Mouse (Mus musculus): ENCODE measurements around the gene Bod1. TPM values are rescaled to one million over a fixed set of nuclear protein-coding genes. Genes with fewer than 3 reads are reported as not detected.

Bod1 gene
- polyA plus RNA-seq, 1 experiment from 2014 or later: 40.4 TPM

GRCm38 (mm10) chr11:31672170-31672563, 482 bp upstream of the Bod1 start:
- no peak for TF ChIP-seq CTCF (IDR thresholded peaks at IDR 0.05; ENCODE audit: low read depth)
- 0 out of 2 replicates have a peak, but pooled peaks have one; percentile 35 for ATAC-seq
- WGBS: 10% methylated on average over 9 of the region's 9 CpGs
- peak overlapping the region; percentile 90; the same call in 1 of the 2 replicates for H3K9ac ChIP-seq (ENCODE audit: low read depth, low read length)
- no peaks in the 10 kb centered on the region for H3K27me3 ChIP-seq (replicated peaks; ENCODE audit: control insufficient read depth, insufficient read depth, low read length)
- H3K36me3 ChIP-seq (ENCODE audit: control insufficient read depth, insufficient read depth): peaks cover 14% of the 10 kb centered on the region
- no peaks in the 10 kb centered on the region for H3K4me1 ChIP-seq (replicated peaks; ENCODE audit: control insufficient read depth, insufficient read depth, low read length)
- H3K4me3 ChIP-seq (ENCODE audit: low read depth, low read length): peak overlapping the region; percentile 97
- no peaks in the 10 kb centered on the region for H3K9me3 ChIP-seq (ENCODE audit: control insufficient read depth)
- no peak overlapping the region for H3K27ac ChIP-seq (ENCODE audit: low read depth, low read length)
- peak overlapping the region; percentile 77 for H3K4me2 ChIP-seq (replicated peaks; ENCODE audit: low read depth)

- 49% methylated on average over 5 of the region's 5 CpGs for WGBS
- peak; percentile 7; the same call in 1 of the 2 replicates for ATAC-seq
- H3K36me3 ChIP-seq (ENCODE audit: control insufficient read depth, insufficient read depth): peaks cover 28% of the 10 kb centered on the region
- no peaks in the 10 kb centered on the region for H3K4me1 ChIP-seq (replicated peaks; ENCODE audit: control insufficient read depth, insufficient read depth, low read length)
- peak overlapping the region; percentile 77 for H3K4me2 ChIP-seq (replicated peaks; ENCODE audit: low read depth)
- no peak overlapping the region for H3K27ac ChIP-seq (ENCODE audit: low read depth, low read length)
- 0 out of 2 replicates have a peak overlapping the region, but pooled peaks have one; percentile 12 for H3K4me3 ChIP-seq (ENCODE audit: low read depth, low read length)
- H3K27me3 ChIP-seq (replicated peaks; ENCODE audit: control insufficient read depth, insufficient read depth, low read length): no peaks in the 10 kb centered on the region
- H3K9ac ChIP-seq (ENCODE audit: low read depth, low read length): no peak overlapping the region
- no peaks in the 10 kb centered on the region for H3K9me3 ChIP-seq (ENCODE audit: control insufficient read depth)
- no peak for TF ChIP-seq CTCF (IDR thresholded peaks at IDR 0.05; ENCODE audit: low read depth)
Measured at GRCm38 (mm10) chr11:31670468-31670921, 1.2 kb downstream of the Bod1 start.

- Histone ChIP-seq H3K9me3 (ENCODE audit: control insufficient read depth) (no peaks in the 10 kb centered on the region), H3K27me3 (replicated peaks; ENCODE audit: control insufficient read depth, insufficient read depth, low read length) (no peaks in the 10 kb centered on the region), H3K4me2 (replicated peaks; ENCODE audit: low read depth) (no peak overlapping the region), H3K9ac (ENCODE audit: low read depth, low read length) (no peak overlapping the region), H3K4me3 (ENCODE audit: low read depth, low read length) (no peak overlapping the region), H3K4me1 (replicated peaks; ENCODE audit: control insufficient read depth, insufficient read depth, low read length) (no peaks in the 10 kb centered on the region), H3K27ac (ENCODE audit: low read depth, low read length) (no peak overlapping the region), H3K36me3 (ENCODE audit: control insufficient read depth, insufficient read depth) (peaks cover 39% of the 10 kb centered on the region)
- WGBS: 92% methylated on average over 9 of the region's 9 CpGs
- TF ChIP-seq CTCF (IDR thresholded peaks at IDR 0.05; ENCODE audit: low read depth): peak; percentile 33
- no peak for ATAC-seq
Measured at GRCm38 (mm10) chr11:31669172-31669869, 2.4 kb downstream of the Bod1 start.

GRCm38 (mm10) chr11:31664186-31664585, 7.5 kb downstream of the Bod1 start:
- H3K9me3 ChIP-seq (ENCODE audit: control insufficient read depth): no peaks in the 10 kb centered on the region
- TF ChIP-seq CTCF (IDR thresholded peaks at IDR 0.05; ENCODE audit: low read depth): peak; percentile 38
- H3K9ac ChIP-seq (ENCODE audit: low read depth, low read length): no peak overlapping the region
- H3K36me3 ChIP-seq (ENCODE audit: control insufficient read depth, insufficient read depth): peaks cover 48% of the 10 kb centered on the region
- H3K27me3 ChIP-seq (replicated peaks; ENCODE audit: control insufficient read depth, insufficient read depth, low read length): no peaks in the 10 kb centered on the region
- no peak overlapping the region; the same call in 1 of the 2 replicates for H3K27ac ChIP-seq (ENCODE audit: low read depth, low read length)
- no peak for ATAC-seq
- no peaks in the 10 kb centered on the region for H3K4me1 ChIP-seq (replicated peaks; ENCODE audit: control insufficient read depth, insufficient read depth, low read length)
- no peak overlapping the region for H3K4me3 ChIP-seq (ENCODE audit: low read depth, low read length)
- no peak overlapping the region for H3K4me2 ChIP-seq (replicated peaks; ENCODE audit: low read depth)
- WGBS: 71% methylated on average over 2 of the region's 2 CpGs

GRCm38 (mm10) chr11:31663501-31663900, 8.2 kb downstream of the Bod1 start:
- Histone ChIP-seq H3K9ac (ENCODE audit: low read depth, low read length) (no peak overlapping the region), H3K4me2 (replicated peaks; ENCODE audit: low read depth) (no peak overlapping the region), H3K36me3 (ENCODE audit: control insufficient read depth, insufficient read depth) (peaks cover 44% of the 10 kb centered on the region), H3K27ac (ENCODE audit: low read depth, low read length) (no peak overlapping the region), H3K27me3 (replicated peaks; ENCODE audit: control insufficient read depth, insufficient read depth, low read length) (no peaks in the 10 kb centered on the region), H3K9me3 (ENCODE audit: control insufficient read depth) (no peaks in the 10 kb centered on the region), H3K4me1 (replicated peaks; ENCODE audit: control insufficient read depth, insufficient read depth, low read length) (no peaks in the 10 kb centered on the region), H3K4me3 (ENCODE audit: low read depth, low read length) (no peak overlapping the region)
- no peak for TF ChIP-seq CTCF (IDR thresholded peaks at IDR 0.05; ENCODE audit: low read depth)
- ATAC-seq: no peak
- WGBS: 74% methylated on average over 4 of the region's 4 CpGs

GRCm38 (mm10) chr11:31662872-31663446, 8.7 kb downstream of the Bod1 start:
- TF ChIP-seq CTCF (IDR thresholded peaks at IDR 0.05; ENCODE audit: low read depth): no peak
- no peak overlapping the region for H3K27ac ChIP-seq (ENCODE audit: low read depth, low read length)

More at GRCm38 (mm10) chr11:31662872-31663446, 8.7 kb downstream of the Bod1 start:
- WGBS: 91% methylated on average over 5 of the region's 5 CpGs
- no peak overlapping the region for H3K4me2 ChIP-seq (replicated peaks; ENCODE audit: low read depth)
- no peaks in the 10 kb centered on the region for H3K4me1 ChIP-seq (replicated peaks; ENCODE audit: control insufficient read depth, insufficient read depth, low read length)
- no peak for ATAC-seq
- H3K4me3 ChIP-seq (ENCODE audit: low read depth, low read length): no peak overlapping the region
- no peak overlapping the region for H3K9ac ChIP-seq (ENCODE audit: low read depth, low read length)
- H3K9me3 ChIP-seq (ENCODE audit: control insufficient read depth): no peaks in the 10 kb centered on the region
- peaks cover 40% of the 10 kb centered on the region for H3K36me3 ChIP-seq (ENCODE audit: control insufficient read depth, insufficient read depth)
- no peaks in the 10 kb centered on the region for H3K27me3 ChIP-seq (replicated peaks; ENCODE audit: control insufficient read depth, insufficient read depth, low read length)
